Mouse (Mus musculus) kidney, embryonic 15.5 days (tissue): ENCODE data around the gene Cpt1b. TPM values are rescaled to one million over a fixed set of nuclear protein-coding genes. Genes with fewer than 3 reads are reported as not detected.

ENCODE experiments used
- ATAC-seq: fragments of 200-750 bp; cut with Nextera tagmentation; replicated peaks from 2 replicates; pipeline ENCODE4 v1.8.0; 2017; ENCODE audit warnings: moderate TSS enrichment; ENCODE audit not compliant: low FRiP score
- H3K27ac ChIP-seq: fragments of 300-500 bp; sonication (generic); 2 replicates; pipeline ENCODE4 v1.5.1; 2015; ENCODE audit warnings: mild to moderate bottlenecking, inconsistent platforms
- H3K27me3 ChIP-seq: fragments of 300-500 bp; sonication (generic); 2 replicates; pipeline ENCODE4 v1.6.1; 2015; ENCODE audit warnings: inconsistent platforms
- H3K36me3 ChIP-seq: fragments of 300-500 bp; sonication (generic); 2 replicates; pipeline ENCODE4 v1.6.1; 2015; ENCODE audit warnings: inconsistent platforms
- H3K4me1 ChIP-seq: fragments of 300-500 bp; sonication (generic); 2 replicates; pipeline ENCODE4 v1.6.1; 2015; ENCODE audit warnings: inconsistent platforms
- H3K4me2 ChIP-seq: fragments of 300-500 bp; sonication (generic); 2 replicates; pipeline ENCODE4 v1.6.1; 2015; ENCODE audit warnings: moderate library complexity, mild to moderate bottlenecking, inconsistent platforms
- H3K4me3 ChIP-seq: fragments of 300-500 bp; sonication (generic); replicated peaks from 2 replicates; pipeline ENCODE4 v1.5.1; 2015; ENCODE audit warnings: mild to moderate bottlenecking, inconsistent platforms
- H3K9ac ChIP-seq: fragments of 300-500 bp; sonication (generic); 2 replicates; pipeline ENCODE4 v1.6.1; 2015; ENCODE audit warnings: mild to moderate bottlenecking, inconsistent platforms
- H3K9me3 ChIP-seq: fragments of 300-500 bp; sonication (generic); replicated peaks from 2 replicates; pipeline ENCODE4 v1.6.1; 2016; ENCODE audit warnings: inconsistent platforms
- WGBS: fragments of 180-500 bp; shearing (Covaris S2); methylation state at CpG from one replicate; pipeline ENCODE4 v1.1.7; 2015; ENCODE audit warnings: mixed read lengths; 5-methylcytosine and 5-hydroxymethylcytosine counted together
- polyA plus RNA-seq: library from polyadenylated mRNA; unstranded; fragments of >200 nt; fragmentation: Nextera tagmentation; extraction: Ambion mirVana; gene quantifications from 2 replicates; pipeline ENCODE4 v1.2.1, GENCODE M21; 2015

Gene Cpt1b
- polyA plus RNA-seq, 1 experiment from 2014 or later: 3.9 TPM

DNA sequence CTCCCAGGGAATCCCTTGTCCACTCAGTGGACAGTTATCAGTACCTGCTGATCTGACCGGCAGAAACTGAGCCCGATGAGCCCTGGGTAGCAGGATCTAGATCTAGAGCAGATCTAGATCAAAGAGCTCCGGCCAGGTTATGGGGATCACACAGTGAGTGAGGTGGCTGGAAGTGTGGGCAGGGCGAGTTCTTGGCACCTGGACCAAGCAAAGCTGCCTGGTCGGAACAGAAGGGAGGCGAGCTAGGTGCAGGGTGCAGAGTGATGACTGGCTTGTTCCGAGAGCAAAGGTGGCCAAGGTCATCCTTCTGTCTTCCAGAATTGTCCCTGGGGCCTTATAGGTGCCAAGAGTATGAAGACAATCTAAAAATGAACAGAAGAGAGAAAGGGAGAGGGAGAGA, 34.2 kb upstream of the Cpt1b start:
- Histone ChIP-seq H3K9me3 (no peaks in the 10 kb centered on the region), H3K36me3 (no peaks in the 10 kb centered on the region), H3K9ac (no peak overlapping the region), H3K27me3 (0 out of 2 replicates have a peak, but pooled peaks cover 11% of the 10 kb centered on the region), H3K4me1 (no peaks in the 10 kb centered on the region), H3K4me2 (no peak overlapping the region), H3K27ac (no peak overlapping the region), H3K4me3 (no peak overlapping the region)
- 82% methylated on average over 7 of the region's 7 CpGs for WGBS
- ATAC-seq: no peak

DNA sequence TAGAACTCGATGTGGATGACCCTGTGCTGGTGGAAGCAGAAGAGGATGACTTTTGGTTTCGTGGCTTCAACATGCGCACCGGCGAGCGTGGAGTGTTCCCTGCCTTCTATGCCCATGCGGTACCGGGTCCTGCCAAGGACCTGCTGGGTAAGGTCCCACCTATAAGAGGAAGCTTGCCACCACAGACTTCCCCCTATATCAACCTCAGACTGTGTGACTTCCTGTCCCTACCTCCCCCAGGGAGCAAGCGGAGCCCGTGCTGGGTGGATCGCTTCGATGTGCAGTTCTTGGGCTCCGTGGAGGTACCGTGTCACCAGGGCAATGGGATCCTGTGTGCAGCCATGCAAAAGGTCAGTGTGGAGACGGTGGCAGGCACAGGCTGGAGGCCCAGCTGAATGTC, 33.3 kb upstream of the Cpt1b start:
- H3K36me3 ChIP-seq: no peaks in the 10 kb centered on the region
- no peak overlapping the region for H3K27ac ChIP-seq
- no peaks in the 10 kb centered on the region for H3K9me3 ChIP-seq
- H3K4me3 ChIP-seq: no peak overlapping the region
- peaks cover 19% of the 10 kb centered on the region for H3K27me3 ChIP-seq
- no peak for ATAC-seq
- H3K9ac ChIP-seq: no peak overlapping the region
- peaks cover 7% of the 10 kb centered on the region for H3K4me1 ChIP-seq
- 89% methylated on average over 15 of the region's 15 CpGs for WGBS
- no peak overlapping the region for H3K4me2 ChIP-seq

DNA sequence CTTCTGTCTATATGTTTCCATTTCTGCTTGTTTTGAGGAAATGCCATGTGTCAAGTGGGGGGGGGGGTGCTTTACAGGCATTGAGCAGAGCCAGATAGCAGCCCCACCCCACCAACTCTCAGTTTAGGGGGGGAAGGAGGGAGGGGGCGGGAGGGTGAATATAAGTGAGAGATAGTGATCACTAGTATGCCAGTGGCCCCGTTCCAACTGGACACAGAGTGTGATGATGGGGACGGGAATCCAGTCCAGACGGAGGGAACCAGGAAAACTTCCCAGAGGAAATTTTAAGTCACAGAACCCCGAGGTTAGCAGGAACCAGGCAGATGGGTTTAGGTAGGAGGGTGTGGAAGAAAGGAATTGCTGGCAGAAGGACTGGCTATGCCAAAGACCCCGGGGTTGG, 30.0 kb upstream of the Cpt1b start:
- Histone ChIP-seq H3K27me3 (peaks cover 30% of the 10 kb centered on the region), H3K4me2 (no peak overlapping the region), H3K9ac (no peak overlapping the region), H3K27ac (no peak overlapping the region), H3K36me3 (no peaks in the 10 kb centered on the region), H3K4me3 (no peak overlapping the region), H3K9me3 (no peaks in the 10 kb centered on the region), H3K4me1 (peaks cover 13% of the 10 kb centered on the region)
- 77% methylated on average over 6 of the region's 6 CpGs for WGBS
- ATAC-seq: no peak

DNA sequence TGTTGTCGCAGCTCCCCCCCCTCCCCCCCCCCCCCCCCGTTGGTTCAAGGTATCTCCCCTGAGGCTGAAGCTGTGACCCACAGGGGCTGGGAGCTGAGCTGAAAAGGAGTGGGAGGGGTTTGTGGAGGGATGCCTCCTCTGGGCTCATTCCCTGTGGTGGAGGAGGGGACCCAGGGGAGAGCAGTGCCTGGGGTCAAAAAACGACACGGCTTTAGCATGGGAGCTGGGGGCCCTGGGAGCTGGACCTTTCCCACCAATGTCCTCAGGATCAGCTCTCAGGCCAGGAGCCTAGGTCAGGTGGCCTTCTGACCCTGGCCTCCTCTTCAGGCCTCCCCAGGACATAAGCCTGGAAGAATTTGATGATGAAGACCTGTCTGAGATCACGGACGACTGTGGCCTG, 29.2 kb upstream of the Cpt1b start:
- peak overlapping the region; percentile 96; the same call in 1 of the 2 replicates for H3K4me2 ChIP-seq
- H3K4me1 ChIP-seq: peaks cover 13% of the 10 kb centered on the region
- WGBS: 21% methylated on average over 6 of the region's 6 CpGs

DNA sequence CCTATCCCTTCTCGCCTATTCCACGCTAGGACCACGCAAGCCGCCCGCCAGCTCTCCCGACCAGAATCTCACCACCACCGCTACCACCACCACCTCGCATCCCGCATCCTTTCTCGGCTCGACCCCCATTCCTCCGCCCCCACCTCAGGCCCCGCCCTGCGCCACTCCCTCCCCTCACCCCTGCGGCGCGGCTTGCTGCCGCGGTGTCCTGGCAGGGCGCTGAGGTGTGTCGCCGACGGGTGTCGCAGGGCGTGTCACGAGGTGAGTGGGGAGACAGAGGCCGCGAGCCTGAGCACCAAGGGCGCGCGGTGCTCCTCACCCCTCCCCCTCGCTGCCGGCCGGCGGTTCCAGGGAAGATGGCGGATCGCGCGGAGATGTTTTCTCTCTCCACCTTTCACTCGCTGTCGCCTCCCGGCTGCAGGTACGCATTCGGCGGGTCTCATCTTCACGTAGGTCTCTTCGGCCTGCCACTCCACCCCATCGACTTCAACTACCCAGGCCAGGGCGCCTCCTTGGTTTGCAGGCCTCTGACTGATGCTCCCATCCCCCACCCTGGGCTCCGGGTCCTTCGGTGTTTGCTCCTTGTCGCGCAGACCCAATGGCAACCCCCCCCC, 28.3 kb upstream of the Cpt1b start, which contains the start of gene Mapk8ip2:
Gene Mapk8ip2 (plus strand): TSS at position 49 of the 614 bp plus-strand sequence.
- peak; percentile 26; the same call in 1 of the 2 replicates for ATAC-seq
- no peak within 1 kb of the TSS for H3K27ac ChIP-seq
- peaks cover 13% of the 10 kb centered on the region for H3K4me1 ChIP-seq
- peaks cover 30% of the 10 kb centered on the region for H3K27me3 ChIP-seq
- under 1% methylated on average over 53 of the region's 53 CpGs for WGBS
- H3K9me3 ChIP-seq: no peaks in the 10 kb centered on the region
- no peaks in the 10 kb centered on the region for H3K36me3 ChIP-seq
- no peak within 1 kb of the TSS for H3K9ac ChIP-seq
- H3K4me2 ChIP-seq: peak within 1 kb of the TSS; percentile 96
- peak within 1 kb of the TSS; percentile 50 for H3K4me3 ChIP-seq

More for the DNA sequence above, 29.2 kb upstream of the Cpt1b start:
- H3K27ac ChIP-seq: no peak overlapping the region
- H3K4me3 ChIP-seq: no peak overlapping the region
- H3K36me3 ChIP-seq: no peaks in the 10 kb centered on the region
- no peak overlapping the region for H3K9ac ChIP-seq
- ATAC-seq: no peak
- H3K27me3 ChIP-seq: peaks cover 30% of the 10 kb centered on the region
- no peaks in the 10 kb centered on the region for H3K9me3 ChIP-seq

DNA sequence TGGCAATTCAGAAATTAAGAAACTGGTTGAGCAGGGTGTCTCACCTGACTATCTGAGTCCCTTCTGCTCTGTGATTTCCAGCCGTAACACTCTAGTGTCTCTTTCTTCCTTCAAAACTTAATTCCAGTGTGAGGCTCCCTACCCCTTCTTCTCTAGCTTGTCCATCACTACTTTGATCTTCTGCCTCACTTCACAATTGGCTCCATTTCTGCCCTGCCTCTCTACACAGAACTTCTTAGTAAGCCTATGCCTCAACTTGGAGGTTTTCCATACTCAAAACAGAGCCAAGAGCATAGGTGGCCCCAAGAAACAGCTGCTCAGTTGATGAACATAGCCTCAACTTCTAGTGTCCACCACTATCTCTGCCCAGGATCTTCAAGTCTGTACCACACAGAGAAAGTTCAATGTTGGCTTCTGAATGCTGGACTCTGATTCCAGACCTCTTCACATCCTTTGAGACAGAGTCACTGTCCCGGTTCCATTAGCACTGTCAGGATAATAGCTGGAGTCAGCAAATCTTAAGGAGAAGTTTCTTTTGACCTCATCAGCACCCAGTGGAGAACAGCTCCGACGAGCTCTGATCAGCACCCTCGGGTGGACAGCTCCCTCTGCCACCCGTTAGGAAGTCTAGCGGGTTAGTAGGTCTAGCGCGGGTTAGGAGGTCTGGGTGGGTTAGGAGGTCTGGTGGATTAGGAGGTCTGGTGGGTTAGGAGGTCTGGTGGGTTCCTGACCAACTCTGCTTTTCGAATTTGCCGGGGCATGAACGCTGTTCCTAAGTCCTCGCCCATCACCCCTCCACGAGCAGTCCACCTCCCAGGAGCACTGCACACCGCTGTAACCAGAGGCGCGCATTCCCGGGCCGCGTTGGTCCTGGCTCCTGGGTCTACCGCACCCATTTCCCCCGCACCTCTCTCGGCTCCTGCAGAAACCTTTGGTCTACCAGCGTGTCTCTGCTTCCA, 27.5 kb upstream of the Cpt1b start:
- H3K36me3 ChIP-seq: no peaks in the 10 kb centered on the region
- ATAC-seq: peak; percentile 69
- peak overlapping the region; percentile 50 for H3K4me3 ChIP-seq
- H3K4me2 ChIP-seq: peak overlapping the region; percentile 96
- H3K9ac ChIP-seq: no peak overlapping the region
- 5% methylated on average over 24 of the region's 24 CpGs for WGBS
- H3K4me1 ChIP-seq: peaks cover 13% of the 10 kb centered on the region
- H3K9me3 ChIP-seq: no peaks in the 10 kb centered on the region
- peaks cover 30% of the 10 kb centered on the region for H3K27me3 ChIP-seq
- H3K27ac ChIP-seq: no peak overlapping the region

DNA sequence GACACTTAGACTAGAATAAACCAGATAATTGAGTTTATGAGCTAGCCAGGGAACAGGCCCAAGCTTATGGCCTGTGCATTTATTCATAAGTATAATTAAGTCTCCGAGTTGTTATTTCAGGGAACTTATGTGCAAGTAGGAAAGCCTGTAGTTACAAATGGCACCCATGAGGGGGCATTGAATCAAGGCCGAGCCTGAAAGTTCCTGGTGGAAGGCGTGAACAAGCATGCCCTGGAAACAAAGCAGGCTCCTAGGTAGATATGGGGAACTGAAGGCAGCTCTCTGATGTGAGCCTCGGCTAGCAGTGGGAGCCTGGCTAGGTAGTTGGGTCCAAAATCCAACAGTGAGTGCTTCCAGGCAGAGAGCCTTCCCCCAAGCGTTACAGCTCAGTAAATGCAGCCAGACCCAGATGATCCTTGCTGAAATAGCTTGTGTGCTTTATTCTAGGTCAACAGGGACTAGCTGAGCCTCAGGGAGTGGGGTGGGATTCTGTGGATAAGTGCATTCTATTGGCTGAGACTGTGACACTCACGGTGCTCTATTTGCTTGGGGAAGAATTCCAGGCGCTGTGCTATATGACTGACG, 16.9 kb upstream of the Cpt1b start:
- H3K36me3 ChIP-seq: no peaks in the 10 kb centered on the region
- no peak for ATAC-seq
- 46% methylated on average over 8 of the region's 8 CpGs for WGBS
- H3K9me3 ChIP-seq: no peaks in the 10 kb centered on the region
- H3K27ac ChIP-seq: no peak overlapping the region
- no peak overlapping the region for H3K9ac ChIP-seq
- H3K4me1 ChIP-seq: no peaks in the 10 kb centered on the region
- H3K4me2 ChIP-seq: no peak overlapping the region
- no peaks in the 10 kb centered on the region for H3K27me3 ChIP-seq
- no peak overlapping the region for H3K4me3 ChIP-seq

DNA sequence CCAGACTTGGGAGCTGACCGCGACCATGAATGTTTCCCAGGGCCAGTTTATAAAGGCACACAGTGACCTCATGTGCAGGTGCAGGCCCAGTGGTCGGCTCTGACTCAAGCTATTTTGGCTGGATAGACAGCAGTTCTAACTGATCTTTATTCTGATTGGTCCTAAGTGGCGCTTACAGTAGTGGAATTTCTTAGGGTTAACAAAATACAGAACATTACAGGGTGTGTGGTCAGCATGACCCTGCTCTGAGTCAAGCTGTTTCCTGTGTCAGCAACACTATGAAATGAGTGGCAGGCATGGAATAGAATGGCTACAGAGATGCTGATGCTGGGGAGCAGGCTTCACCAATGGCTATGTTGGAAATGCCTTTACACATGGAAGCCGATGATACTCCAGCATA, 10.2 kb upstream of the Cpt1b start:
- no peak overlapping the region for H3K4me2 ChIP-seq
- H3K4me1 ChIP-seq: 0 out of 2 replicates have a peak, but pooled peaks cover 4% of the 10 kb centered on the region
- no peaks in the 10 kb centered on the region for H3K27me3 ChIP-seq
- no peak for ATAC-seq
- H3K4me3 ChIP-seq: no peak overlapping the region
- no peaks in the 10 kb centered on the region for H3K9me3 ChIP-seq
- H3K9ac ChIP-seq: no peak overlapping the region
- 82% methylated on average over 5 of the region's 5 CpGs for WGBS
- H3K36me3 ChIP-seq: no peaks in the 10 kb centered on the region
- no peak overlapping the region for H3K27ac ChIP-seq

DNA sequence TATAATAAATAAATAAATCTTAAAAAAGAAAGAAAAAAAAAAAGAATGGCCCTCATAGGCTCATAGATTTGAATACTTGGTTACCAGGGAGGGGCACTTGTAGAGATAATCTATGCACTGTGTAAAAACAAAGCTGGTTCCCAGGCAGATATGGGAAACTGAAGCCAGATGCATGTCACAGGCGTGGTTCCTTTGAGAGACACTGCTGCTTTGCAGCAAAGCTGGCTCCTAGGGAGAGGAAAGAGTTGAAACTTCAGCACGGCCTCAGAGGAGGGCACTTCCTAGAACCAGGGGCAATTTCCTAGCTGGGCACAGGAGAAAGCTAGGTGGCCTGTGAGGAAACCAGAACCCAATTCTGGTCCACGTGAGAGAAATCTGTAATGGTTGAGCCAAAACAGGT, 8.5 kb upstream of the Cpt1b start:
- no peak for ATAC-seq
- Histone ChIP-seq H3K9ac (no peak overlapping the region), H3K4me3 (no peak overlapping the region), H3K27ac (no peak overlapping the region), H3K36me3 (no peaks in the 10 kb centered on the region), H3K27me3 (no peaks in the 10 kb centered on the region), H3K9me3 (no peaks in the 10 kb centered on the region), H3K4me2 (no peak overlapping the region), H3K4me1 (peaks cover 11% of the 10 kb centered on the region)
- 77% methylated on average over 3 of the region's 3 CpGs for WGBS

DNA sequence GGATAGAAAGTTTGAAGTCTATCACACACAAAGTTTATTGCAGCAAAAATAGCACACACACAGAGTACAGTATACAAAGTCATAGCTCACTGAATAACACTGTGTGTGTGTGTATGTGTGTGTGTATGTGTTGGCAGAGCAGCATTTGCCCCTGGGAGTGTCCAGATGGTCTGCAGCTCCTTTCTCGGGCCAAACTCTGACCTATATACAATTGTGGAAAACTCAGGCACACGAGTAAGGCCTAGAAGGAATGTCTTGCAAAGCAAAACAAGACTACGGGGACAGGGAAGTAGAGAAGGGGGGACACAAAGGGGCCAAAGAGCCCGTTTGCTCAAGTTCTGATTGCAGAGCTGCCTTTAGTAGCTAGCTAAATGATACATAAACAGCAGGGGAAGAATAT, 7.3 kb upstream of the Cpt1b start:
- Histone ChIP-seq H3K36me3 (peaks cover 3% of the 10 kb centered on the region), H3K4me2 (no peak overlapping the region), H3K9ac (no peak overlapping the region), H3K4me3 (no peak overlapping the region), H3K27me3 (no peaks in the 10 kb centered on the region), H3K4me1 (peaks cover 20% of the 10 kb centered on the region), H3K9me3 (no peaks in the 10 kb centered on the region), H3K27ac (no peak overlapping the region)
- no peak for ATAC-seq
- WGBS: 79% methylated on average over 4 of the region's 4 CpGs

DNA sequence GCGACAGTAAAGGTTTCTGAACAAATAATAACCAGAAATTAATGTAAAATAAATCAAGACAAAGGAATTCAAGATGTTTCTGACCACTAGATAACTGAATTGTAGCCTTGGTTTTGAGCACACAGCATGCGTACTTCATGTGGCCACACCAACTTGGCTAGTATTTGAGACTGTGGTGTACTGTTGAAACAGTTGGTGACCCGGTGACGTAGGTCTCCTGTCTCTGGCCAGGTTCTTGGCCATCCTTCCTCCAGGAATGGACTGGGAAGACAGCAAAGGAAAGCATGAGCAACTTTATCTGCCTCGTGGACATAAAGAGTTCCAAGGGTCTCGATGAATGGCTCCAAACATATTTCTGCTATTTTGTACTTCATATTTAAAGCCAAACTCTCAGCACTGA, 6.1 kb upstream of the Cpt1b start:
- Histone ChIP-seq H3K4me3 (no peak overlapping the region), H3K36me3 (peaks cover 15% of the 10 kb centered on the region), H3K27me3 (no peaks in the 10 kb centered on the region), H3K27ac (no peak overlapping the region), H3K4me2 (no peak overlapping the region), H3K4me1 (peaks cover 20% of the 10 kb centered on the region), H3K9me3 (no peaks in the 10 kb centered on the region), H3K9ac (no peak overlapping the region)
- no peak for ATAC-seq
- WGBS: 90% methylated on average over 6 of the region's 6 CpGs

DNA sequence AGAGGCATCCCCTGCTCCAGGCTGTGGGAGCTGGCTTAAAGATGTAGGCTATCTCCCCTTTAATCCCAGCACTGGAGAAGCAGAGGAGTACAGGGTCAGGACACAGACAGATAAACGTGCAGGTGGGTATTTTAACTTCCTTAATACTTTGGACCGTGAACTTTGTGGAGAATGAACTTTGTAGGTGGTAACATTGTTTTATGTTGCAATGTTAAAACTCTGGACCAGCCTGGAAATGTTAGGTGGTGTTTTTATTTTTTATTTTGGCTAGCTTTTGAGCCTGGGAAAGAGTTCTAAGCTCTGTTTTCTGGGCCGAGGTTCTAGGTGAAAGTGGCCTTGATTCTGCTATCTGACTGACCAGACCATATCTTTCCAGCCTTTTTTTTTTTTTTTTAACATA, 5.6 kb upstream of the Cpt1b start:
- no peak for ATAC-seq
- Histone ChIP-seq H3K4me1 (peaks cover 20% of the 10 kb centered on the region), H3K27me3 (no peaks in the 10 kb centered on the region), H3K9me3 (no peaks in the 10 kb centered on the region), H3K27ac (no peak overlapping the region), H3K9ac (no peak overlapping the region), H3K36me3 (peaks cover 20% of the 10 kb centered on the region), H3K4me2 (no peak overlapping the region), H3K4me3 (no peak overlapping the region)
- 88% methylated on average over 3 of the region's 3 CpGs for WGBS
